Mouse (Mus musculus) cerebellum, adult 2 months (tissue): ENCODE data around the gene Ptpn1.

ENCODE experiments used
- CTCF ChIP-seq: fragments of 200-500 bp; IDR thresholded peaks from 2 replicates; pipeline ENCODE4 v1.5.1; 2011; ENCODE audit warnings: low read depth, mild to moderate bottlenecking, control low read depth, low read length, moderate library complexity, borderline replicate concordance; ENCODE audit not compliant: insufficient read depth
- POLR2A ChIP-seq: fragments of 200-500 bp; IDR thresholded peaks from 2 replicates; pipeline ENCODE4 v1.6.1; 2011; ENCODE audit warnings: low read length, control low read depth, borderline replicate concordance; ENCODE audit not compliant: insufficient read depth

- no peak for TF ChIP-seq CTCF
- TF ChIP-seq POLR2A, result no peak
Observed at GRCm38 (mm10) chr2:168019201-168019715, 87.4 kb downstream of the Ptpn1 start.
